Mouse (Mus musculus): Measurements from ENCODE around the gene Cyp39a1.

The Cyp39a1 gene

GRCm38 (mm10) chr17:43676241-43676640 is 9.0 kb downstream of the Cyp39a1 start:
- no peak for ATAC-seq (ENCODE audit: insufficient number of reproducible peaks, low FRiP score, low TSS enrichment)

DNA sequence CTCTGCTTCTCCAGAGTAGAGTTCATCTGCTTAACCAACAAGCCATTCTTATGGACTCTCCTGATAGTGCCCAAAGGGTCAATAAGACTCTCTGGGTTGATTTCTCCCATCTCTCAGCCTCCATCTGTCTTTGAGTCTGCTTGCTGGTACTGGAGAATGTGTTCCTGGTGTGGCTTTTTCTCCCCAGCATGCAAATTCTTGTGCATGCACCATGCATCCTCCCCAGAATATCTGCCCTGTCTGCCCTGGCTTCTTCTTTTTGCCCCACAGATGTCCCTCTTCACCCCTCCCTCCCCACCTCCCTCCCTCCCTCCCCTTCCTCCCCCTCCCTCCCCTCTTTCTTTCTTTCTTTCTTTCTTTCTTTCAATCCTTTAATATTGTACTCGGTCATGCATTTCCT is 10.1 kb downstream of the Cyp39a1 start:
- ATAC-seq (ENCODE audit: insufficient number of reproducible peaks, low FRiP score, low TSS enrichment) = no peak

DNA sequence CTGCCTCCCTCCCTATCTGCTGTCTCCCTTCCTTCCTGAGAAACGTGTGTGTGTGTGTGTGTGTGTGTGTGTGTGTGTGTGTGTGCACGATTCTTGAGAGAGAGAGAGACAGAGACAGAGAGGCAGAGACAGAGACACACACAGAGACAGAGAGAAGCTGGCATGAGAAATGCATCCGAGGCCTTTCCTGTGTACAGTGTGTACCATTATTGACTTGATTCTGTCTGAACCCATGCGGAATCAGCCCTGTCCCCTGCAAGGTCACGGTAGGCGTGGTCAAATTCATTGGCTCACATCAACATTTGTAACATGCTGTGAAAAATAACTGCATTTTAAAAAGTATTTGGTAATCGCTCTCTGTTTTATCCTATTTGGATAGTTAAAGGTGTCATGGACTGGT is 16.9 kb downstream of the Cyp39a1 start:
- ATAC-seq (ENCODE audit: insufficient number of reproducible peaks, low FRiP score, low TSS enrichment) = no peak

GRCm38 (mm10) chr17:43684638-43685037 is 17.4 kb downstream of the Cyp39a1 start:
- no peak for ATAC-seq (ENCODE audit: insufficient number of reproducible peaks, low FRiP score, low TSS enrichment)

GRCm38 (mm10) chr17:43689591-43689990 is 22.4 kb downstream of the Cyp39a1 start:
- ATAC-seq (ENCODE audit: insufficient number of reproducible peaks, low FRiP score, low TSS enrichment) = no peak

DNA sequence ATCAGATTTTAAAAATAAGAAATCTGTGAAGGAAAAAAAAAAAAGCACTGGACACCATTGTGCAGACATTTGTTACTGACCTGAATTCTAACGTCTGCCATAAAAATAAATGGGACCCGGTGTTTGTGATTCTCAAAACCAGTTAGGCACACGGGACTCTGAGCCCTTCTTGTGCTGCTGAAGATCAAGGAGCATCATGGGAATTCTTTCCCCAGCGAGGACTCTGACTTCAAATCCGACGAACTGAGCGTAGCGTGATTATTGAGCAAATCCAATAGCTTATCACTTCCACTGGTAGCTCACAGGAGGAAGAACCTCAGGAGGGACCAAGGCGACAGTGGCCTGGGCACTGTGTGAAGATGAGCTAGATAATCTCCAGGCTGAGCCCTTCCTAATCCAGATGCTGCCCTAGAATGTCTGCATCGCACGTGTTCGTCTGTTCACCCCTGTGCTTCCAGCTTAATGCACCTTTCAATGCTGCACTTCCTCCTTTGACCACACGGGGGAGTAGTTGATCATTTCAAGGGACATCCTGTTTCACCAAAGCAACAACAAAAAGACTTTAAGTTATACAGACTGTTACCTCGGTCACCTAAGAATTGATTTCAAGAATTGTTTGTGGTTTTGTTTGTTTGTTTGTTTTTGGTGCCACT is 31.9 kb downstream of the Cyp39a1 start:
- peak; percentile 31; the same call in 1 of the 2 replicates for ATAC-seq (ENCODE audit: insufficient number of reproducible peaks, low FRiP score, low TSS enrichment)

- no peak for ATAC-seq (ENCODE audit: insufficient number of reproducible peaks, low FRiP score, low TSS enrichment)
Measured at GRCm38 (mm10) chr17:43701060-43701459, 33.8 kb downstream of the Cyp39a1 start.

- ATAC-seq (ENCODE audit: insufficient number of reproducible peaks, low FRiP score, low TSS enrichment) = peak; percentile 69
Measured at GRCm38 (mm10) chr17:43704216-43704930, 37.1 kb downstream of the Cyp39a1 start.

GRCm38 (mm10) chr17:43706749-43707148 is 39.5 kb downstream of the Cyp39a1 start:
- ATAC-seq (ENCODE audit: insufficient number of reproducible peaks, low FRiP score, low TSS enrichment) = no peak

- ATAC-seq (ENCODE audit: insufficient number of reproducible peaks, low FRiP score, low TSS enrichment) = no peak
Measured at GRCm38 (mm10) chr17:43707254-43707653, 40.0 kb downstream of the Cyp39a1 start.

- ATAC-seq (ENCODE audit: insufficient number of reproducible peaks, low FRiP score, low TSS enrichment) = no peak
Measured at GRCm38 (mm10) chr17:43711557-43712352, 44.5 kb downstream of the Cyp39a1 start.

DNA sequence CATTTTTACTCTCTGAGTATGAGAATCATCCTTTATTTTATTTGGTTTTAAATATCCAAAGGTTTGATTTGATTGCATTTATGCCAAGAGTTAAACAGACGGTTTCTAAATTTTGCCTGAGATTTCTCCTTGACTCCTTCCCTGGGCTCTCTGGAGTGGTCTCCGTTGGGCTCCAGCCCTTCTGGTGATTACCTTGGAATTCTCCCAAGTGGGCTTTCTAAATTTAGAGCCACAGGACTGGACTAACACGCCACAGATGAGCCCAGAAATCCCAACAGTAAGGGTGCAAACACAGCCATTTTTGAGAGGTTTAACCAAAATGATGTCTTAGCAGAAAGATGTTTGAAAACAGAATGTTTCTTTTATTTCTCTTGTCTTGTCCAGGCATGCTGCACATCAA is 47.0 kb downstream of the Cyp39a1 start:
- no peak for ATAC-seq (ENCODE audit: insufficient number of reproducible peaks, low FRiP score, low TSS enrichment)

DNA sequence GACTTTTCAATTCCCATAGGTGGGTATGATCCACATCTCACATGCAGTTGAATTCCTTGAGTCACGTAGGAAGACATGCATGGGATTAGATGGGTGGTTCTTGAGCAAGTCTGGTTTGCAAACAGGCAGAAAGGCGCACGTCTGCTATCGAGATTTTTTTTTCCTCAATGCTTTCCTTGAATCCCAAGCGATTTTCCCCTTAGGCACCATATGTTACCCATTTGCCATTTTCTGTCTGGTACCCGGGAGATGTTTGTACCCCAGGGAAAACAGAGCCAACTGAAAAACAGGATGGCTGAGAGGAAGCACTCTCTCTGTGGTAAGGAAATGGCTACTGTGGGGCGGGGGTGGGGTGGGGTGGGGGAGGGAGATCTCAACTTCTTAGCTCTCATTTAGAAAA is 49.4 kb downstream of the Cyp39a1 start:
- no peak for ATAC-seq (ENCODE audit: insufficient number of reproducible peaks, low FRiP score, low TSS enrichment)

DNA sequence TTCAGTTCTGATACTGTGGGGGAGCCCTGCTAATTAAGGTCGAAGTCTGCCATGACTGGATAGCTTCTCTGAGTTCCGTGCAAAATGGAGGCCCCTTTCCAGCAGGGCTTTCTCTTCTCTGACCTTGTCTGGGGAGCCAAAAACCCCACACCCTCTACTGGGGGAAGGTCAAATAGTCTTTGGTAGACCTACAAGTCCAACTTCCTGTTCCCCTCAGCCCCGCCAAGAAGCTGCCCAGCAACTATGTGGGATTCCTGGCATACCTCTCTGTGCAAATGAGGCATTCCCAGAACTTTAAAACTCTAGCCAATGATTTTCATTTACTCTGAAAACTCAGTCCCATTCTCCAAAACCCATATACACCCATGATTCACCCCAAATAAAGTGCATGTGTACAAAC is 52.2 kb downstream of the Cyp39a1 start:
- no peak for ATAC-seq (ENCODE audit: insufficient number of reproducible peaks, low FRiP score, low TSS enrichment)

- ATAC-seq (ENCODE audit: insufficient number of reproducible peaks, low FRiP score, low TSS enrichment) = no peak
Measured at GRCm38 (mm10) chr17:43724480-43724879, 57.3 kb downstream of the Cyp39a1 start.

DNA sequence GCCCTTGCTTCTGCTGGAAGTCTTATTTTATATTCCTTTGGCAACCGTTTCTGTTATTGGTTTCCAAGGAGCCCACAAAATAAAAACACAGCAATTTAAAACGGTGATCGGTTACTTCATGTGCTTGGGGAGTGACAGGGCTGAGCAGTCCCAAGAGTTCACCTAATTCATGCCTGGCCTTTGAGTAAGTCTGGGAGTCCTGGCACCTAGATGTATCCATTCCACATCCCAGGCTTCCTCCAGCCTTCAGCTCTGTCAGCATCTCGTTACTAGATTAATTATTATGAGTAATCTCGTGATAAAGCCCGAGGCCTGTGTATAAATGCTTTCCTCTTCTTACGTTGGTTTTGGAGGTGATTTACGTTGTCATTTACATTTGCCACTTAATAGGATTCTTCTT is 64.1 kb downstream of the Cyp39a1 start:
- no peak for ATAC-seq (ENCODE audit: insufficient number of reproducible peaks, low FRiP score, low TSS enrichment)

- no peak for ATAC-seq (ENCODE audit: insufficient number of reproducible peaks, low FRiP score, low TSS enrichment)
Measured at GRCm38 (mm10) chr17:43731976-43732375, 64.8 kb downstream of the Cyp39a1 start.

DNA sequence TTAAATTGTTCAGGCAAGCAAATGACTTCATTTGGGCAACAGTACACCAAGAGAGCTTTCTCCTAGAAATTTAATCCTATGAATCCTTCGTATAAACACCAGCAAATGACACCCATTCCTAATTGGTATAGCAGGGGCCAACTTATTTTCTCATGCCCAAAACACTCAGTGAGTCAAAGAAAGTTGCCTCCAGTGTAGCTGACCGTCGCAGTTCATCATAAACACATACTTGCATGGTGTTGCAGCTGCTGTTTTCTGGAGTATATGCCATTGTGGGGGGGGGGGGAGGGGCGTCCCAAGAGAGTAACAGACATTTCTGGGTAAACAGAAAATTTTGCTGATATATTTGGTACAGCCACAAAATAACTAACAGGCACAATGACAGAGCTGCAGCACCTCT is 67.0 kb downstream of the Cyp39a1 start:
- no peak for ATAC-seq (ENCODE audit: insufficient number of reproducible peaks, low FRiP score, low TSS enrichment)

DNA sequence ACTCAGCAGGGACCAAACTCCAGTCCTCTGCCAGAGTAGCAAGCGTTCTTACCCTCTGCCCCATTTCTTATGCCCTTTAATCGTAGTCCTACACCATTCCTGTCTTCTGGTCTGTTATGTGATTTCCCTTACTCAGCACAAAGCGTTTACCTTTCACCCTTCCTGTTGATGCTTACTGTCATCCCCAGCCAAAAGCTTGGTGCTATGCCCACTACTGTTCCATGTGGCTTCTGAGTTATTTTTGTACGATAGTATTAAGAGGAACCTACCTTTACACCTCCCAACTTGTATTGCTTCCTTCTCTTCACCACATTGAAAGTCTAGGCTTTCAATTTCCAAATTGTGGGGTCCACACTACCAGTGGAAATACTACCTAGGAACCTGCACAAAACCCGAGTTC is 76.7 kb downstream of the Cyp39a1 start:
- no peak for ATAC-seq (ENCODE audit: insufficient number of reproducible peaks, low FRiP score, low TSS enrichment)

GRCm38 (mm10) chr17:43744425-43744824 is 77.2 kb downstream of the Cyp39a1 start:
- ATAC-seq (ENCODE audit: insufficient number of reproducible peaks, low FRiP score, low TSS enrichment) = no peak

DNA sequence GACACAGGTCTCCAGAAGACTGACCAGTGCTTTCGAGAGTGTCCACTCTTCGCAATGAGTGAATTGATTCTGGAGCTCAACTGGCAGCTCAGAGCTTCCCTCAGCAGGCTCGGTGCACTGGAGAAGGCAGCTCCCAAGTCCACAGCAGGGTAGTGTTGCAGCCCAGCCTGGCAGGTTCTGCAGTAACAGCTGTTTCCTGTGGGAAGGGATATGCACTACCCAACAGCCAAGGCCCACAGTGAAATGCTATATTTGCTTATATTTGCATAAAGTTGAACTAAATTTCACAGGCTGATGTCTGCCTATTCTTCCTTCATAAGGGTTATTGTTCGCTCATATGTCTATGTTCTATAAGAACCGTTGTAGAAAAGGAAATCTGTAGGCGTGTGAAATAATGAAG is 83.9 kb downstream of the Cyp39a1 start:
- no peak for ATAC-seq (ENCODE audit: insufficient number of reproducible peaks, low FRiP score, low TSS enrichment)

Measured in cerebellum, adult (tissue).